Mouse (Mus musculus) forebrain, embryonic 10.5 days (tissue): ENCODE data around the gene Rab32. TPM values are rescaled to one million over a fixed set of nuclear protein-coding genes. Genes with fewer than 3 reads are reported as not detected.

Experiments
- polyA plus RNA-seq: library from polyadenylated mRNA; unstranded; fragments of >200 nt; fragmentation: Nextera tagmentation; extraction: Ambion mirVana; gene quantifications from 2 replicates; pipeline ENCODE4 v1.2.1, GENCODE M21; 2016

The Rab32 gene
- polyA plus RNA-seq, 1 experiment from 2014 or later, result 9.8 TPM

Other genes with a start within 250 kb of the Rab32 start
- gene Adgb, start 85.9 kb downstream of the Rab32 start, polyA plus RNA-seq, result 0.11 and 0.19 TPM in 2 replicates
- not detected in 2 replicates for gene Gm10944, start 123.1 kb upstream of the Rab32 start, polyA plus RNA-seq